Mouse (Mus musculus): ENCODE results near the gene Rnf227. TPM values are rescaled to one million over a fixed set of nuclear protein-coding genes. Genes with fewer than 3 reads are reported as not detected.

Rnf227 gene
- polyA plus RNA-seq (2011; ENCODE audit: insufficient read depth, insufficient read length, low read depth, missing spikeins) = 1.7 and 3.3 TPM in 2 replicates

DNA sequence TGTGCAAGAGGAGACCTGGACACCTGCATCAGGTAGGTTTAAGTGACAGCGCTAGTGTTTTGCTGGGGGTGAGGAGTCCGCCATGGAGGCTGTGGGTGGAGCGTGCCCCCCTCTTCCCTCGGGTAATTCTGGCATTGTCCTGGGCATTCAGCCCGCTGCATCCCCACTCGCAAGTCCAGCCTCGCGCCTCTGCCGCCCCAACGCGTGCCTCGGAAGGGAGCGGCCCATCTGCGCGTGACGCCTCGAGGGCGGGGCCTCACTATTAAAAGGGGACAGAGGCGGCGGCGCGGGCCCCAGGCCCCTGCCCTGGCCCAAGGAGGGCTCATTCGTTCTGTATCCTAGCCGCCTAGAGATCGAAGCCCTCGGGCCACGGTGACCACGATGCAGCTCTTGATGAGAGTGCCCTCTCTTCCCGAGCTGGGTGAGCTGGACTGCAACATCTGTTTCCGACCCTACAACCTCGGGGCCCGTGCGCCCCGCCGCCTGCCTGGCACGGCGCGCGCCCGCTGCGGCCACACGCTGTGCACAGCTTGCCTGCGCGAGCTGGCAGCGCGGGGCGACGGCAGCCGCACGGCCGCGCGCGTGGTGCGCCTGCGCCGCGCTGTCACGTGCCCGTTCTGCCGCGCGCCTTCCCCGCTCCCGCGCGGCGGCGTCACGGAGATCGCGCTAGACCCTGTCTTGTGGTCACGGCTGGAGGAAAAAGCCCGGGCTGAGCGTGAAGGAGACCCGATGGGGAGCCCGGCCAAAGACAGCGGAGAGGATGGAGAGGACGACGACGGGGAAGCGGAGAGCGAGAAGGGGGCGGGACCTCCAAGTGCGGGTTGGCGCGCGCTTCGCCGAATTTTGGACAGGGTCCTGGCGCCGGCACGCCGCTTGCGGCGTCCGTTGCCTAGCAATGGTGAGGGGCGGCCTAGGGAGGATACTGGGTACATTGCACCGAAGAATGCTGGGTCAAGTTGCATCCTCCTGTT is at the start of gene Rnf227:
Rnf227 (plus strand) TSS at position 301 of the 971 bp plus-strand sequence.
- Histone ChIP-seq H3K27ac (ENCODE audit: insufficient read depth, low read length) (no peak within 1 kb of the TSS), H3K9me3 (replicated peaks; ENCODE audit: control insufficient read depth, insufficient read depth, low read length, poor library complexity, severe bottlenecking) (no peaks in the 10 kb centered on the region), H3K4me3 (ENCODE audit: low read depth, low read length) (peak within 1 kb of the TSS; percentile 54), H3K4me1 (ENCODE audit: control insufficient read depth, insufficient read depth, low read length) (no peaks in the 10 kb centered on the region), H3K36me3 (ENCODE audit: control insufficient read depth, insufficient read depth, low read length, poor library complexity, severe bottlenecking) (no peaks in the 10 kb centered on the region), H3K9ac (ENCODE audit: low read depth, poor library complexity, severe bottlenecking) (peak within 1 kb of the TSS; percentile 32), H3K27me3 (ENCODE audit: control insufficient read depth, insufficient read depth, low read length, poor library complexity, severe bottlenecking) (peaks cover 8% of the 10 kb centered on the region)
- TF ChIP-seq CTCF (IDR thresholded peaks at IDR 0.05; ENCODE audit: low read depth, low read length) = no peak
- TF ChIP-seq POLR2A (IDR thresholded peaks at IDR 0.05; ENCODE audit: insufficient read depth, low read length) = no peak
- TF ChIP-seq EP300 (IDR thresholded peaks at IDR 0.05; ENCODE audit: insufficient read depth, low read depth, low read length) = no peak

DNA sequence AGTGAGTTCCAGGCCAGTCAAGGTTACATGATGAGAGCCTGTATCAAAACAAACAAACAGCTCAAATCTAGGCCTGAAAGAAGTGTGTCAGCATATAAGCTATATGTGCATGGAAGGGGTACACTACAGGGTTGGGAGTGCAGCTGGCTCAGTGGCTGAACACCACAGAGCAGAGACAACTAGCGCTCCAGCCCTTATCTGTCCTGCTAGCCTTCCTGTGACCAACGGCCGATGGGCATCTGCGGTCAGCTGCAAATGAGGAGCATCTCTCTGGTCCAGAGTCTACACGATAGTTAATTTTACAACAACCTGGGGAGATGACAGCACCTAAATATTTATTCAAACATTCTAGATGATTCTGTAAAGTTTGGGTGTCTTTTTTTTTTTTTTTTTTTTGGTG is 49.1 kb upstream of the Rnf227 start:
- H3K9me3 ChIP-seq (replicated peaks; ENCODE audit: control insufficient read depth, insufficient read depth, low read length, poor library complexity, severe bottlenecking) = no peaks in the 10 kb centered on the region
- H3K36me3 ChIP-seq (ENCODE audit: control insufficient read depth, insufficient read depth, low read length, poor library complexity, severe bottlenecking) = no peaks in the 10 kb centered on the region
- TF ChIP-seq POLR2A (IDR thresholded peaks at IDR 0.05; ENCODE audit: insufficient read depth, low read length) (no peak), EP300 (IDR thresholded peaks at IDR 0.05; ENCODE audit: insufficient read depth, low read depth, low read length) (no peak), CTCF (IDR thresholded peaks at IDR 0.05; ENCODE audit: low read depth, low read length) (no peak)
- no peaks in the 10 kb centered on the region for H3K4me1 ChIP-seq (ENCODE audit: control insufficient read depth, insufficient read depth, low read length)
- no peak overlapping the region for H3K4me3 ChIP-seq (ENCODE audit: low read depth, low read length)
- H3K27me3 ChIP-seq (ENCODE audit: control insufficient read depth, insufficient read depth, low read length, poor library complexity, severe bottlenecking) = no peaks in the 10 kb centered on the region
- H3K27ac ChIP-seq (ENCODE audit: insufficient read depth, low read length) = no peak overlapping the region
- H3K9ac ChIP-seq (ENCODE audit: low read depth, poor library complexity, severe bottlenecking) = no peak overlapping the region

DNA sequence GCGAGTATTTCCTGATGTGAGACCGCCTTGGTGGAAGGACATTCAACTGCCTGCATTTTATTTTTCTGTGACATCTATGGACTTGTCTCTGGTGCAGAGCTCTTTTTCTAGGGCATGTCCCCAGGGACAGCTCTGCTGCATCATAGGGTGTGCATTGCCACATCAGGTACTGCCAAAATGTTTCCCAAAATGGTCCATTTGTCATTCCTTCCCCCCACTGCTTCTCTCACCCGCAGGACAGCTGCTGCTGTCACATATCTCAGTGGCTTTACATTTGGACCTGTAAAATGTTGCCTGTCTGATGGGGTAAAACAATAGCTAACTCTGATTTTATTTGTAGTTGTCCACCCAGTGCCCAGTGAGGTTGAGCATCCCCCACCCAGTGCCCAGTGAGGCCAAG is 45.0 kb upstream of the Rnf227 start:
- Histone ChIP-seq H3K4me1 (ENCODE audit: control insufficient read depth, insufficient read depth, low read length) (no peaks in the 10 kb centered on the region), H3K9me3 (replicated peaks; ENCODE audit: control insufficient read depth, insufficient read depth, low read length, poor library complexity, severe bottlenecking) (no peaks in the 10 kb centered on the region), H3K27me3 (ENCODE audit: control insufficient read depth, insufficient read depth, low read length, poor library complexity, severe bottlenecking) (no peaks in the 10 kb centered on the region), H3K36me3 (ENCODE audit: control insufficient read depth, insufficient read depth, low read length, poor library complexity, severe bottlenecking) (0 out of 2 replicates have a peak, but pooled peaks cover 4% of the 10 kb centered on the region), H3K9ac (ENCODE audit: low read depth, poor library complexity, severe bottlenecking) (no peak overlapping the region), H3K4me3 (ENCODE audit: low read depth, low read length) (no peak overlapping the region), H3K27ac (ENCODE audit: insufficient read depth, low read length) (no peak overlapping the region)
- TF ChIP-seq EP300 (IDR thresholded peaks at IDR 0.05; ENCODE audit: insufficient read depth, low read depth, low read length) (no peak), CTCF (IDR thresholded peaks at IDR 0.05; ENCODE audit: low read depth, low read length) (no peak), POLR2A (IDR thresholded peaks at IDR 0.05; ENCODE audit: insufficient read depth, low read length) (no peak)

DNA sequence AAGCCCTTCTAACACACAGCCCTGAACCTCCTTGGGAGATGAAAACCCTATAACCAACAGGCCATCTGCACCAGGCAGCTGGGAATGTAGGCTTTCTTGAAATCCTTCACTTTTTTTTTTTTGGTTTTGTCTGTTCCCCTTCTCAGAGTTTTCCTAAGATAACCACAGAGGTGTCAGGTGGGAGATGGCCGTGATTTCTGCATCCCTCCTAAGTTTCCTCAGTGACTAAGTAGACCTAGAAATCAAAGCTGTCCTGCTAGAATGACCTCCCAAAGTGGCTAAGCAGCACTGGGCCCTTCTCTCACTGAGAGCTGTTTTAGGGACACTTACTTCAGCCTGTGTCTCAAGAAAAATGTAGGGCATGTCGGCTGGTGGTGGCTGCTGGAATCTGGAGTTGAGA is 42.5 kb upstream of the Rnf227 start:
- Histone ChIP-seq H3K9me3 (replicated peaks; ENCODE audit: control insufficient read depth, insufficient read depth, low read length, poor library complexity, severe bottlenecking) (no peaks in the 10 kb centered on the region), H3K4me3 (ENCODE audit: low read depth, low read length) (no peak overlapping the region), H3K36me3 (ENCODE audit: control insufficient read depth, insufficient read depth, low read length, poor library complexity, severe bottlenecking) (peaks cover 7% of the 10 kb centered on the region; the same call in 1 of the 2 replicates), H3K4me1 (ENCODE audit: control insufficient read depth, insufficient read depth, low read length) (no peaks in the 10 kb centered on the region), H3K9ac (ENCODE audit: low read depth, poor library complexity, severe bottlenecking) (no peak overlapping the region), H3K27me3 (ENCODE audit: control insufficient read depth, insufficient read depth, low read length, poor library complexity, severe bottlenecking) (no peaks in the 10 kb centered on the region), H3K27ac (ENCODE audit: insufficient read depth, low read length) (no peak overlapping the region)
- TF ChIP-seq POLR2A (IDR thresholded peaks at IDR 0.05; ENCODE audit: insufficient read depth, low read length) (no peak), CTCF (IDR thresholded peaks at IDR 0.05; ENCODE audit: low read depth, low read length) (no peak), EP300 (IDR thresholded peaks at IDR 0.05; ENCODE audit: insufficient read depth, low read depth, low read length) (no peak)

DNA sequence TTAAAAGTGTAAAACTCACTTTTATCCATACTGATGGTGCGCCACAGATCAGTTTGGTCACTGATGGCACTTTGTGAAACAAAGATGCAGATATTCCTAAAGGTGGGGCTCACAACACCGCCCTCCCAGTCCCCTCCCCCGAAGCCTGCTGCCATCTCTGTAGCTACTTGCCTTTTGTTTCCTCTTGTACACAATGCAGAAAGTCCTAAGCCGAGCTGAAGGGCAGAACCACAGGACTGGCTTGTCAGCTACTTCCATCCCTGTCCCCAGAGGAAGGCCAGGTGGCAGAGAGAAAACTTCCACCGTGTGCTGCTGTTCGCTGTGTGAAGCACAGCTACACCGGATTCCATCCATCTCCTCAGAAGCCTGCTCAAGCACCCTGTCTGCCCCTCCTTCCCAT is 42.0 kb upstream of the Rnf227 start:
- Histone ChIP-seq H3K9me3 (replicated peaks; ENCODE audit: control insufficient read depth, insufficient read depth, low read length, poor library complexity, severe bottlenecking) (no peaks in the 10 kb centered on the region), H3K4me3 (ENCODE audit: low read depth, low read length) (no peak overlapping the region), H3K27me3 (ENCODE audit: control insufficient read depth, insufficient read depth, low read length, poor library complexity, severe bottlenecking) (no peaks in the 10 kb centered on the region), H3K27ac (ENCODE audit: insufficient read depth, low read length) (no peak overlapping the region), H3K9ac (ENCODE audit: low read depth, poor library complexity, severe bottlenecking) (no peak overlapping the region), H3K4me1 (ENCODE audit: control insufficient read depth, insufficient read depth, low read length) (no peaks in the 10 kb centered on the region), H3K36me3 (ENCODE audit: control insufficient read depth, insufficient read depth, low read length, poor library complexity, severe bottlenecking) (peaks cover 7% of the 10 kb centered on the region; the same call in 1 of the 2 replicates)
- no peak for TF ChIP-seq CTCF (IDR thresholded peaks at IDR 0.05; ENCODE audit: low read depth, low read length)
- no peak for TF ChIP-seq POLR2A (IDR thresholded peaks at IDR 0.05; ENCODE audit: insufficient read depth, low read length)
- no peak for TF ChIP-seq EP300 (IDR thresholded peaks at IDR 0.05; ENCODE audit: insufficient read depth, low read depth, low read length)

DNA sequence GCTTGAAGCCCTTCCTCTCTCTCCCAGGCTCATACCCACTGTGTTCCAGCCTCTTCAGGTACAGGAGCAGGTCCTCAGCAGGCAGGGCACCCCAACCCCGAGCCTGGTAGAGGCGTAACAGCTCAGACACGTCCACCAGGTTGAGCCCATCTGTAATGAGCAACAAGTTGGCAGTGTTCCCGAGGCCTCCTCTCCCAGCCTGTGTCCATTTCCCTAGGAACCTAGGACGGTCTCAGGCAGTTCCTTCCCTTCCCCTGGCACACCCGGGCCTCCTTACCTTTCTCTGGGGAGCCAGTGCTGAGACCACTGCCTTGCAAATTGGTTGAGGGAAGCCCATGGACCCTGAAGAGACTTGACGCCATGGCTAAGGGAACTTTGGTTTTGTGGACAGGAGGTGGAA is 37.4 kb upstream of the Rnf227 start:
- H3K27ac ChIP-seq (ENCODE audit: insufficient read depth, low read length) = no peak overlapping the region
- TF ChIP-seq CTCF (IDR thresholded peaks at IDR 0.05; ENCODE audit: low read depth, low read length) (no peak), EP300 (IDR thresholded peaks at IDR 0.05; ENCODE audit: insufficient read depth, low read depth, low read length) (no peak), POLR2A (IDR thresholded peaks at IDR 0.05; ENCODE audit: insufficient read depth, low read length) (no peak)
- H3K4me3 ChIP-seq (ENCODE audit: low read depth, low read length) = no peak overlapping the region
- no peaks in the 10 kb centered on the region for H3K9me3 ChIP-seq (replicated peaks; ENCODE audit: control insufficient read depth, insufficient read depth, low read length, poor library complexity, severe bottlenecking)
- no peak overlapping the region for H3K9ac ChIP-seq (ENCODE audit: low read depth, poor library complexity, severe bottlenecking)
- peaks cover 24% of the 10 kb centered on the region for H3K36me3 ChIP-seq (ENCODE audit: control insufficient read depth, insufficient read depth, low read length, poor library complexity, severe bottlenecking)
- no peaks in the 10 kb centered on the region for H3K27me3 ChIP-seq (ENCODE audit: control insufficient read depth, insufficient read depth, low read length, poor library complexity, severe bottlenecking)
- no peaks in the 10 kb centered on the region for H3K4me1 ChIP-seq (ENCODE audit: control insufficient read depth, insufficient read depth, low read length)
